Mouse (Mus musculus): Measurements from ENCODE around the gene Gm3043.
"Not testable (repeated sequence)": the region's sequence is repeated elsewhere in the genome, so short reads cannot be mapped to it uniquely, and the experiment has no call there.

The Gm3043 gene

DNA sequence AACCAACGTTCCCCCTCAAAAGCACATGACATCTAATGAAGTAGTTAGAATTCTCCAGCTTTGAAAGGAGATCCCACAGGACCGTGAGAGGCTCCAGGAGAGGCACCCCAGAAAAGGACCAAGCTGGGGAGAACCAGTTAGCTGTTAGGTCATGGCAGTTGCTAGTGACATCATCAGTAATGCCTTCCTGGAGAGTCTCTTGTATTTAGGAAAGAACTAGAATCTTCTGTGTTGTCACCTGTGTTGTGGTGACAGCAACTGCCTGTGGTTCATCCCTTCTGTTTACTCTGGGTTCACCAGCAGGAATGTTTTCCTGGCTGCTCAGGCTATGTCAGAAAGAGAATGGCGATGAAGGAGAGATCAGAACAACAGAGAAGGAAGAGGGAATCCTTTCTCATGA is at the start of gene Gm3043:
TSS of gene Gm3043 (plus strand) at position 301 of the 400 bp plus-strand sequence.
- DNase-seq = not testable (repeated sequence)

DNA sequence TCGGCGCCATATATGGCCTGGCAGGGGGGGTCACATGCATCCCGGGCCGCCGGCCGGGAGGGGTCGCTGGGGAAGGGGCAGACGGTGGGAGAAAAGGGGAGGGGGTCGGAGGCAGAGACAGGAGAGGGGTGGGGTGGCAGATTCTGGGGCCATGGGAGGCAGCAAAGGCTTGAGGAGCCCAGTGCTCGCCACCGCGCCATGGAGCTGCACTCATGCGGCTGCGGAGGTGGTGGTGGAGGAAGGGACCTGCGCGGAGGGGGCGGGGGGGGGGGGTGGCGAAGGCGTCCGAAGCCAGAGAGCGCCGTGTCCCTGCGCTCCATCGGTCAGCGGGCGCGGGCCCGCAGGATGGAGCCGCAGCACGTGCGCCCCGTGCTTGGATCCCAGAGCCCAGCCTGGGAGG is 36.9 kb upstream of the Gm3043 start, which contains the start of gene Gm3020:
TSS of gene Gm3020 (plus strand) at position 301 of the 400 bp plus-strand sequence.
- DNase-seq = not testable (repeated sequence)
